Mouse (Mus musculus) hindbrain, postnatal 0 days (tissue): ENCODE measurements around the gene 1500015O10Rik. TPM values are rescaled to one million over a fixed set of nuclear protein-coding genes. Genes with fewer than 3 reads are reported as not detected.

ENCODE experiments used
- ATAC-seq: fragments of 200-750 bp; cut with Nextera tagmentation; 2 replicates; pipeline ENCODE4 v1.8.0; 2017; ENCODE audit warnings: mild to moderate bottlenecking, moderate TSS enrichment, moderate library complexity
- DNase-seq: peaks from one replicate; pipeline ENCODE4 v3.0.0-alpha.2; 2015; ENCODE audit warnings: low spot score
- H3K27ac ChIP-seq: fragments of 300-500 bp; sonication (generic); 2 replicates; pipeline ENCODE4 v1.5.1; 2014; ENCODE audit warnings: mild to moderate bottlenecking
- H3K27me3 ChIP-seq: fragments of 300-500 bp; sonication (generic); 2 replicates; pipeline ENCODE4 v1.6.1; 2014; ENCODE audit warnings: low read length, mixed read lengths; ENCODE audit not compliant: insufficient read depth
- H3K36me3 ChIP-seq: fragments of 300-500 bp; sonication (generic); 2 replicates; pipeline ENCODE4 v1.6.1; 2014; ENCODE audit warnings: low read length, mixed read lengths; ENCODE audit not compliant: insufficient read depth
- H3K4me1 ChIP-seq: fragments of 300-500 bp; sonication (generic); 2 replicates; pipeline ENCODE4 v1.6.1; 2014; ENCODE audit warnings: antibody characterized with exemption, low read length, mixed read lengths; ENCODE audit not compliant: insufficient read depth
- H3K4me2 ChIP-seq: fragments of 300-500 bp; sonication (generic); 2 replicates; pipeline ENCODE4 v1.6.1; 2014; ENCODE audit warnings: low read depth, mild to moderate bottlenecking, low read length, moderate library complexity, mixed read lengths
- H3K4me3 ChIP-seq: fragments of 300-500 bp; sonication (generic); 2 replicates; pipeline ENCODE4 v1.5.1; 2014; ENCODE audit warnings: low read length
- H3K9ac ChIP-seq: fragments of 300-500 bp; sonication (generic); replicated peaks from 2 replicates; pipeline ENCODE4 v1.6.1; 2014; ENCODE audit warnings: mild to moderate bottlenecking, low read length, moderate library complexity, mixed read lengths
- H3K9me3 ChIP-seq: fragments of 300-500 bp; sonication (generic); 2 replicates; pipeline ENCODE4 v1.6.1; 2016; ENCODE audit warnings: low read length, mixed read lengths
- CTCF ChIP-seq: IDR thresholded peaks from 2 replicates; pipeline ENCODE4 v1.5.1; 2016; ENCODE audit warnings: antibody characterized with exemption, control low read depth, low read depth
- WGBS: fragments of 180-500 bp; shearing (Covaris S2); extraction: QIAGEN DNeasy Blood & Tissue Kit; methylation state at CpG from one replicate; pipeline ENCODE4 v1.1.7; 2014; 5-methylcytosine and 5-hydroxymethylcytosine counted together
- polyA plus RNA-seq: library from polyadenylated mRNA; unstranded; fragments of >200 nt; fragmentation: Nextera tagmentation; extraction: Ambion mirVana; gene quantifications from 2 replicates; pipeline ENCODE4 v1.2.1, GENCODE M21; 2015
- total RNA-seq: library from RNA; depleted of rRNA; stranded (reverse); fragments of >200 nt; gene quantifications from 2 replicates; pipeline ENCODE4 v1.2.3, GENCODE M21; 2014

Gene 1500015O10Rik
- total and polyA plus RNA-seq, 2 experiments from 2014 or later, result 36.3 to 105 TPM

GRCm38 (mm10) chr1:43717967-43718366 lies 12.4 kb upstream of the 1500015O10Rik start:
- H3K9me3 ChIP-seq, result no peaks in the 10 kb centered on the region
- ATAC-seq, result no peak
- DNase-seq, result no peak
- H3K4me2 ChIP-seq, result no peak overlapping the region
- H3K4me1 ChIP-seq, result no peaks in the 10 kb centered on the region
- no peak overlapping the region for H3K4me3 ChIP-seq
- no peak overlapping the region for H3K9ac ChIP-seq
- 61% methylated on average over 7 of the region's 7 CpGs for WGBS
- no peaks in the 10 kb centered on the region for H3K36me3 ChIP-seq
- H3K27ac ChIP-seq, result no peak overlapping the region
- no peak for TF ChIP-seq CTCF
- no peaks in the 10 kb centered on the region for H3K27me3 ChIP-seq

- 77% methylated on average over 2 of the region's 2 CpGs for WGBS
- Histone ChIP-seq H3K4me1 (no peaks in the 10 kb centered on the region), H3K4me2 (no peak overlapping the region), H3K27me3 (no peaks in the 10 kb centered on the region), H3K36me3 (no peaks in the 10 kb centered on the region), H3K27ac (no peak overlapping the region), H3K4me3 (no peak overlapping the region), H3K9ac (no peak overlapping the region), H3K9me3 (no peaks in the 10 kb centered on the region)
- DNase-seq, result no peak
- ATAC-seq, result no peak
- TF ChIP-seq CTCF, result no peak
Observed at GRCm38 (mm10) chr1:43718793-43719192, 11.6 kb upstream of the 1500015O10Rik start.

- Histone ChIP-seq H3K9me3 (no peaks in the 10 kb centered on the region), H3K27ac (no peak overlapping the region), H3K4me1 (no peaks in the 10 kb centered on the region), H3K27me3 (no peaks in the 10 kb centered on the region), H3K36me3 (no peaks in the 10 kb centered on the region), H3K9ac (no peak overlapping the region), H3K4me3 (no peak overlapping the region), H3K4me2 (no peak overlapping the region)
- ATAC-seq (no peak), DNase-seq (no peak)
- WGBS, result 73% methylated on average over 1 of the region's 1 CpGs
- TF ChIP-seq CTCF, result no peak
Observed at GRCm38 (mm10) chr1:43722459-43722858, 7.9 kb upstream of the 1500015O10Rik start.

GRCm38 (mm10) chr1:43732100-43732499 lies 1.7 kb downstream of the 1500015O10Rik start:
- H3K4me3 ChIP-seq, result no peak overlapping the region
- H3K9ac ChIP-seq, result no peak overlapping the region
- H3K9me3 ChIP-seq, result no peaks in the 10 kb centered on the region
- DNase-seq (no peak), ATAC-seq (no peak)
- H3K27ac ChIP-seq, result no peak overlapping the region
- 88% methylated on average over 4 of the region's 4 CpGs for WGBS
- H3K4me1 ChIP-seq, result no peaks in the 10 kb centered on the region; the same call in 1 of the 2 replicates
- no peaks in the 10 kb centered on the region for H3K36me3 ChIP-seq
- no peaks in the 10 kb centered on the region for H3K27me3 ChIP-seq
- no peak overlapping the region for H3K4me2 ChIP-seq
- TF ChIP-seq CTCF, result peak; percentile 49

GRCm38 (mm10) chr1:43732657-43733056 lies 2.3 kb downstream of the 1500015O10Rik start:
- ATAC-seq (no peak), DNase-seq (peak; percentile 25)
- H3K36me3 ChIP-seq, result no peaks in the 10 kb centered on the region
- no peak overlapping the region for H3K4me2 ChIP-seq
- H3K27me3 ChIP-seq, result no peaks in the 10 kb centered on the region
- H3K27ac ChIP-seq, result no peak overlapping the region
- no peaks in the 10 kb centered on the region for H3K9me3 ChIP-seq
- no peaks in the 10 kb centered on the region; the same call in 1 of the 2 replicates for H3K4me1 ChIP-seq
- H3K9ac ChIP-seq, result no peak overlapping the region
- TF ChIP-seq CTCF, result no peak
- 51% methylated on average over 1 of the region's 1 CpGs for WGBS
- H3K4me3 ChIP-seq, result no peak overlapping the region

- Histone ChIP-seq H3K27ac (no peak overlapping the region), H3K9me3 (no peaks in the 10 kb centered on the region), H3K36me3 (no peaks in the 10 kb centered on the region), H3K4me2 (no peak overlapping the region), H3K4me3 (no peak overlapping the region), H3K9ac (no peak overlapping the region), H3K4me1 (no peaks in the 10 kb centered on the region), H3K27me3 (no peaks in the 10 kb centered on the region)
- TF ChIP-seq CTCF, result peak; percentile 87
- 68% methylated on average over 7 of the region's 7 CpGs for WGBS
- ATAC-seq (peak; percentile 79), DNase-seq (peak; percentile 86)
Observed at GRCm38 (mm10) chr1:43737812-43738518, 7.6 kb downstream of the 1500015O10Rik start.

- DNase-seq (no peak), ATAC-seq (peak; percentile 55)
- Histone ChIP-seq H3K4me2 (no peak overlapping the region), H3K9ac (no peak overlapping the region), H3K27ac (no peak overlapping the region), H3K27me3 (no peaks in the 10 kb centered on the region), H3K4me3 (no peak overlapping the region), H3K36me3 (no peaks in the 10 kb centered on the region), H3K4me1 (no peaks in the 10 kb centered on the region), H3K9me3 (no peaks in the 10 kb centered on the region)
- 82% methylated on average over 10 of the region's 10 CpGs for WGBS
- TF ChIP-seq CTCF, result no peak
Observed at GRCm38 (mm10) chr1:43738519-43738894, 8.1 kb downstream of the 1500015O10Rik start.
